Mouse (Mus musculus) embryo, embryonic 11 days (tissue): ENCODE measurements at regions not wholly inside any gene's neighbourhood (a gene's known extent, or its start where the extent isn't known, plus 50 kb on each side); places are given as distances from the start of the nearest gene placed in this dataset.
A peak's percentile ranks its signal among the peaks of the same experiment; 100 is the strongest.

Experiments
- DNase-seq: peaks from one replicate; pipeline ENCODE4 v3.0.0-alpha.2; 2015

- no peak for DNase-seq
Observed at GRCm38 (mm10) chr17:81941317-81941716, 203.1 kb upstream of the Slc8a1 start.

- no peak for DNase-seq
Observed at GRCm38 (mm10) chr17:81930736-81931135, 192.6 kb upstream of the Slc8a1 start.

- no peak for DNase-seq
Observed at GRCm38 (mm10) chr17:81906481-81907012, 168.4 kb upstream of the Slc8a1 start.

DNA sequence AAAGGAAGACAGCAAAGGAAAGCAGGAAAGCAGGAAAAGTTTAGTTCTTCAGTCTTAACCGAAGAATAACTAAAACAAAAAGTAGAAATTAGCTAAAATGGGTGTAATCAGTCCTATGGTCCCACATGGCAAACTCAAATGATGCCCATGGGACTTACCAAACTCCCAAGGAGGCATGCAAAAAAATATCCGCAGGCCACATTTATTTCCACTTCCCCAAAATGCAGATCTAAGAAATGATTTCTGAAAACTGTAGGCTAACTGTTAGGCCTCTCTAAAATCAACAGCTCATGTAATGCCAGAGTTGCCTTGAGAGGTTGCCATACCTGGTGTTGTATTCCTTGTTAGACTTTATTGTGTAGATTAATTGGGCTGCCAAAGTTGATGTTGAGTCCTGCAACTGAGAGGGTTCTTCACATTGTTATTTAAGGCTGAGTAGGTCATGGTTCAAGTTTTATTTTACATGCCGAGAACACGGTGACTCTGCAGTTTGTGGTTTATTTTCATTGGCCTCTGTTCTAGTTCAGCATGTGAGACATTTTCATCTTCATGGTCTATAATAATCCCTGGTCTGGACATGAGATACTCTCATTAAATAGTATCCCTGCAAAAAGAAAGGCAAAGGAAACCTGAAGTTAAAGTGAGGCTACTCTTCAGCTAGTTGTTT is 164.0 kb upstream of the Slc8a1 start:
- no peak for DNase-seq

GRCm38 (mm10) chr17:81898984-81899383 is 160.8 kb upstream of the Slc8a1 start:
- no peak for DNase-seq

DNA sequence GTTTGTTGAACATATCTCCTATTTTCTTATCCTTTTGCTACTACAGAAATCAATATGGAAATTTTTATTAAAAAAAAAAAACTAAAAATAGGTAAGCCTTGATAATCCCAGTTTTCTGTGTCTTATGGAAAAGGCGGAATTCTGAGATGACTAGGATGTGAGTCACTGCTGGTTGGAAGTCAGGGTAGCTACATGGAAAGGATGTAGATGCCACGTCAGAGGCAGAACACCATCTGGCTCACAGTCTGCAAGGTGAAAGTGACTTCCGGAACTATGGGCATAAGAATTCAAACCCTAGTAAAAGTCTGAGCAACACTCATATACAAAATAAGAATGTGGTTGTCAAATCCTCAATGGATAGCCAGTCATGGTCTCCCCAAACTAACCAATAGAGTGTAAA is 140.0 kb upstream of the Slc8a1 start:
- DNase-seq, result no peak

DNA sequence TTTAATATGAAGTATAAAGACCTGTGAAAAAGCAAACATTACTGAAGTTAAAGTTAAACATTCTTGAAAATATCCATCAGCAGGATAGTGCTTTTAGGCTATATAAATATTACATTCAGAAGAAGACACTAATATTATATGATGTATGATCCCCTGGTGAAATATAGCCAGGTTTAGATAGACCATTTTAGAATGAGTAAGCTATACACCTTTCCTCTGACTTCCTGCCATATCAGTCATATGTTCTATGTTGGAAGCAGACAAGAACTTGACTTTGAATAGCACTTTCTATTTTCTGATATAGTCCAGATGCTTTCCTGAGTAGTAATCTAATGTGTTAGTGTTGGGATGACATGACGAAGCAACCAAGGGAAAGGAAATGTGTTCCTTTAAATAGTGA is 128.5 kb upstream of the Slc8a1 start:
- no peak for DNase-seq

DNA sequence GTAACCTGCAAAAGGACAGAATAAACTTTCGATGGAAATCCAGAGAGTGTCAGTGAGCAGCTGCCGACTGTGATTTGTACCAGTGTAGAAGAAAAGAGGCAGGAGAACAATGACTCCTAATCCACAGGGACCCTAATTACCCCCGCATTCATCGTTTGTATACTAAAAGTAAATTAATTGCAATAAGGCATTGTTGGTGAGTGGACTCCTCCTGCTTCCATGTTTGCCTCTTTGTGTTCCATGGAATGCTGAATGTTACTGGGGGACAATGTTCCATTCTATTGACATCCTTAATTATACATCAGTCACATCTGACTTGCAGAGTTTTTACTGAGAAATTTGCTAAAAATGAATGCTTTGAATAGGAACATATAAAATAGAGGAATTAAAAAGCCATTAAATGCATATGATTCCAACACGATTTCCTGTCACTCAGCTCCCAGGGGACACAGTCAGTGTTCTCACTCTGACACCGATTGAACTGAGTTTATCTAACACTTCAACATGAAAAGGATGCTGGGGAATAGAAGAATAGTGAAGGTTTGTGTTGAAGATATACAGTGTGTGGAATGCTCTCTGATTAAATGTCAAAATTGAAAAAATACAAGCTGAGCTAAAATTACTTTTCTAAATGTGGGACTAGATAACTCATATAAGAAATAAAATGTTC is 111.3 kb upstream of the Slc8a1 start:
- DNase-seq, result peak; percentile 14

DNA sequence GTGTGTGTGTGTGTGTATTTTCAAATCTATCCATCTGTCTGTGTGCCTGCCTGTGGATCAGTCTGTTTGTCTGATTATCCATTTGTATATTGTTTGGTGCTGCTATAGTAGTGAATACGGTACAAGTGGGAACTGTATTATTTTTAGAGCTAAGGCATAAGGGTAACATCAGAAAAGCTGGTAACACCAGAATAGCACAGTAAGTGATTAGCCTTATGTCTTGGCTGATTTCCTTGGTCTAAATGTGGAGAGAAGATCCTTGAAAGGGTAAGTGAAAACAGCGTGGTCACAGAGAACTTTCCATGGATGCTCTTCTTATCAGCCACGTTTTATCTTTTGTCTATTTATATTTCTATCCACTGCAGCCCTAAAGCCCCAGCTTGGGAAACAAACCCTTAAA is 105.6 kb upstream of the Slc8a1 start:
- DNase-seq, result no peak

GRCm38 (mm10) chr17:81797827-81798376 is 59.7 kb upstream of the Slc8a1 start:
- no peak for DNase-seq

GRCm38 (mm10) chr17:81788781-81789180 is 50.6 kb upstream of the Slc8a1 start:
- no peak for DNase-seq
